Mouse (Mus musculus) lung, postnatal 0 days (tissue): ENCODE results near the gene Ceacam1. TPM values are rescaled to one million over a fixed set of nuclear protein-coding genes. Genes with fewer than 3 reads are reported as not detected.
"Not testable (repeated sequence)": the region's sequence is repeated elsewhere in the genome, so short reads cannot be mapped to it uniquely, and the experiment has no call there.

Source experiments
- ATAC-seq: fragments of 200-750 bp; cut with Nextera tagmentation; 2 replicates; pipeline ENCODE4 v1.8.0; 2017; ENCODE audit warnings: moderate library complexity
- DNase-seq: peaks from one replicate; pipeline ENCODE4 v3.0.0-alpha.2; 2016; ENCODE audit warnings: low spot score
- H3K27ac ChIP-seq: fragments of 300-500 bp; sonication (generic); 2 replicates; pipeline ENCODE4 v1.5.1; 2014; ENCODE audit warnings: antibody characterized with exemption, mild to moderate bottlenecking, low read length, mixed read lengths
- H3K27me3 ChIP-seq: fragments of 300-500 bp; sonication (generic); replicated peaks from 2 replicates; pipeline ENCODE4 v1.6.1; 2014; ENCODE audit warnings: low read length, mixed read lengths; ENCODE audit not compliant: insufficient read depth
- H3K36me3 ChIP-seq: fragments of 300-500 bp; sonication (generic); 2 replicates; pipeline ENCODE4 v1.6.1; 2014; ENCODE audit warnings: low read length, mixed read lengths; ENCODE audit not compliant: insufficient read depth
- H3K4me1 ChIP-seq: fragments of 300-500 bp; sonication (generic); 2 replicates; pipeline ENCODE4 v1.6.1; 2014; ENCODE audit warnings: antibody characterized with exemption, low read depth, low read length, mixed read lengths; ENCODE audit not compliant: insufficient read depth
- H3K4me2 ChIP-seq: fragments of 300-500 bp; sonication (generic); replicated peaks from 2 replicates; pipeline ENCODE4 v1.6.1; 2014; ENCODE audit warnings: low read depth, mild to moderate bottlenecking, low read length, moderate library complexity, mixed read lengths
- H3K4me3 ChIP-seq: fragments of 300-500 bp; sonication (generic); 2 replicates; pipeline ENCODE4 v1.5.1; 2014; ENCODE audit warnings: low read depth, low read length
- H3K9ac ChIP-seq: fragments of 300-500 bp; sonication (generic); replicated peaks from 2 replicates; pipeline ENCODE4 v1.6.1; 2014; ENCODE audit warnings: low read depth, mild to moderate bottlenecking
- H3K9me3 ChIP-seq: fragments of 300-500 bp; sonication (generic); 2 replicates; pipeline ENCODE4 v1.6.1; 2016; ENCODE audit warnings: low read length, mixed read lengths
- CTCF ChIP-seq: IDR thresholded peaks from 2 replicates; pipeline ENCODE4 v1.5.1; 2016; ENCODE audit warnings: antibody characterized with exemption, mild to moderate bottlenecking
- EP300 ChIP-seq: IDR thresholded peaks from 2 replicates; pipeline ENCODE4 v1.6.1; 2016; ENCODE audit warnings: antibody characterized with exemption, mild to moderate bottlenecking, control low read depth
- WGBS: fragments of 180-500 bp; shearing (Covaris S2); extraction: QIAGEN DNeasy Blood & Tissue Kit; methylation state at CpG from one replicate; pipeline ENCODE4 v1.1.7; 2014; 5-methylcytosine and 5-hydroxymethylcytosine counted together
- polyA plus RNA-seq: library from polyadenylated mRNA; unstranded; fragments of >200 nt; fragmentation: Nextera tagmentation; extraction: Ambion mirVana; gene quantifications from 2 replicates; pipeline ENCODE4 v1.2.1, GENCODE M21; 2015

Ceacam1 gene
- polyA plus RNA-seq, 1 experiment from 2014 or later: 23.5 TPM

DNA sequence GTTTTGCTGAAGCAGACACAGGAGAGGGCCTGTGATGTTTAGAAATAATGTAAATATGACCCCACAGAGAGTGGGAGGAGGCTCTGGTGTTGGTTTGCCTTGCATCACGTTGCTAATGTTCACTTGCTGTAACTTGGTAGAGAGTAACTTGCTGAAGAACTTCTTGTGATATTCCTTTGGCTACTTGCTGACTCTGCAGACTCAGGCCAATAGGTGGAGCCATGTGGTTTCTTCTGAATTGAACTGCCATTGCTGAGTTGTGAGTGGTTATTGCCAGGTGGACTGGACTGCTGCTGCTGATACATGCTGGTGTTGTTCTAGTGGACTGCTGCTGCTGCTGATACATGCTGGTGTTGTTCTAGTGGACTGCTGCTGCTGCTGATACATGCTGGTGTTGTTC lies 8.8 kb upstream of the Ceacam1 start:
- H3K4me3 ChIP-seq: no peak overlapping the region
- H3K27me3 ChIP-seq: no peaks in the 10 kb centered on the region
- H3K27ac ChIP-seq: no peak overlapping the region
- no peak overlapping the region for H3K9ac ChIP-seq
- TF ChIP-seq EP300 (no peak), CTCF (peak; percentile 44)
- H3K36me3 ChIP-seq: no peaks in the 10 kb centered on the region
- no peak overlapping the region for H3K4me2 ChIP-seq
- H3K9me3 ChIP-seq: no peaks in the 10 kb centered on the region
- H3K4me1 ChIP-seq: no peaks in the 10 kb centered on the region
- DNase-seq: peak; percentile 29
- WGBS: 17% methylated on average over 1 of the region's 1 CpGs
- no peak for ATAC-seq

- Histone ChIP-seq H3K4me3 (no peak overlapping the region), H3K4me1 (no peaks in the 10 kb centered on the region), H3K9ac (no peak overlapping the region), H3K27me3 (no peaks in the 10 kb centered on the region), H3K9me3 (no peaks in the 10 kb centered on the region), H3K36me3 (no peaks in the 10 kb centered on the region), H3K27ac (no peak overlapping the region), H3K4me2 (no peak overlapping the region)
- TF ChIP-seq CTCF (no peak), EP300 (no peak)
- WGBS: 62% methylated on average over 5 of the region's 5 CpGs
- DNase-seq (no peak), ATAC-seq (no peak)
These were observed 7.7 kb upstream of the Ceacam1 start for GRCm38 (mm10) chr7:25485061-25485460.

- Histone ChIP-seq H3K4me1 (no peaks in the 10 kb centered on the region), H3K27me3 (no peaks in the 10 kb centered on the region), H3K27ac (no peak overlapping the region), H3K9ac (no peak overlapping the region), H3K36me3 (no peaks in the 10 kb centered on the region), H3K4me2 (no peak overlapping the region), H3K9me3 (no peaks in the 10 kb centered on the region), H3K4me3 (no peak overlapping the region)
- DNase-seq (peak; percentile 70), ATAC-seq (peak; percentile 93)
- TF ChIP-seq CTCF (no peak), EP300 (no peak)
- 54% methylated on average over 8 of the region's 8 CpGs for WGBS
These were observed 5.8 kb upstream of the Ceacam1 start for GRCm38 (mm10) chr7:25483133-25483735.

DNA sequence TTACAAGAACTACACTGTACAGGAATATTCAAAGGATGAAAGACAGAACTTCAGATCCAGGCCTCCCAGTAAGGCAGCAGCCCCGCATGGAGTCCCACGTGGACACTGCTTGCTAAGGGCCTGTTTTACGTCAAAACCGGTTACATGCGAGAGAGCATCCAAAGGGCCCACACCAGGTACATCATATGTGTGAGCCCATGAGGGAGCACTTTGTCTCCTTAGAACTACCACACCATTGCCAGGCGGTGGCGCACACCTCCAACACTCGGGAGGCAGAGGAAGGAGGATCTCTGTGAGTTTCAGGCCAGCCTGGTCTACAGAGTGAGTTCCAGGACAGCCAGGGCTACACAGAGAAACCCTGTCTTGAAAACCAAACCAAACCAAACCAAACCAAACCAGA lies 3.4 kb upstream of the Ceacam1 start:
- not testable (repeated sequence) for H3K9ac ChIP-seq, H3K4me3 ChIP-seq, ATAC-seq, H3K4me2 ChIP-seq, H3K27ac ChIP-seq, H3K27me3 ChIP-seq, H3K9me3 ChIP-seq, DNase-seq, H3K36me3 ChIP-seq, H3K4me1 ChIP-seq
- 74% methylated on average over 8 of the region's 8 CpGs for WGBS
- peak; percentile 37; the same call in 1 of the 2 replicates for TF ChIP-seq CTCF

DNA sequence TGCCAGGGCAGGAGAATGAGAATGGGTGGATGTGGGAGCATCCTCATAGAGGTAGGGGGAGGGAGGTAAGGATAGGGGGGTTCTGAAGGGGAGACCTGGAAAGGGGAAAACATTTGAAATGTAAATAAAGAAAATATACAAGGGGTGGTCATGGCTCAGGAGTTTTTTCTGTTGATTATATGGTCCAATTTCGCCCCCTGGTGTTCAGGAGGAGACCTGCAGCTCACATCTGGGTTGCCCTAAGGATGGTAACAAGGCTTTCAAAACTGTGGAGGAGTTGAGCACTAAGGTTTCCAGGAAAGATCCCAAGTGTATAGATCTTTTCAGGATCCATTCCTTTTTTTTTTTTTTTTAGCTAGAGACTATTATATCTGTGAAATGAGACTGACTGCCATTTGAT lies 2.0 kb upstream of the Ceacam1 start:
- ATAC-seq (no peak), DNase-seq (peak; percentile 63)
- Histone ChIP-seq H3K4me1 (no peaks in the 10 kb centered on the region), H3K9ac (no peak overlapping the region), H3K27ac (no peak overlapping the region), H3K36me3 (no peaks in the 10 kb centered on the region), H3K4me3 (no peak overlapping the region), H3K4me2 (no peak overlapping the region), H3K27me3 (no peaks in the 10 kb centered on the region), H3K9me3 (no peaks in the 10 kb centered on the region)
- 0% methylated on average over 1 of the region's 1 CpGs for WGBS
- TF ChIP-seq EP300 (no peak), CTCF (peak; percentile 72)

GRCm38 (mm10) chr7:25477752-25478093 lies 320 bp upstream of the Ceacam1 start:
- H3K36me3 ChIP-seq, DNase-seq, H3K9me3 ChIP-seq, H3K9ac ChIP-seq, H3K4me2 ChIP-seq, H3K4me1 ChIP-seq, H3K4me3 ChIP-seq, H3K27me3 ChIP-seq: not testable (repeated sequence)
- ATAC-seq: peak; percentile 67
- WGBS: 0% methylated on average over 1 of the region's 2 CpGs
- peak overlapping the region; percentile 43; the same call in 1 of the 2 replicates for H3K27ac ChIP-seq

DNA sequence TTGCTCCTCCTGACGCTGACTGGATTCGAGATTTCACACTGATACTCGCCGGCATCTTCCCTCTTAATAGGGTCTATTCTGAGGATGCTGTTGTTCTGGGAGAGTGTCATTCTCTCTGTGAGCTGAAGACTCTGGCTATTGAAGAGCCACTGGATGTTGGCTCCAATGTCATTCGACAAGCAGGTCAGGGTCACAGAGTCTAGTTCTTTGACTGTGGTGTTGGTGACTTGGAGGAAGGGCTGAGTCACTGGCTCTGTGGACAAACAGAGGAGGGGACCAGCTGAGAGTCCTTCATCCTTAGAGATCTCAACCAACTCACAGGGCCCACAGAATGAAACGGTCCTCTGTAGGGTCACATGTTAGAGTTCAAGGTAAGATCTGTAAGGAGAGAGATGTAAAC lies 5.6 kb downstream of the Ceacam1 start:
- 71% methylated on average over 6 of the region's 6 CpGs for WGBS
- not testable (repeated sequence) for H3K4me2 ChIP-seq, ATAC-seq, H3K27ac ChIP-seq, H3K4me3 ChIP-seq, H3K27me3 ChIP-seq, DNase-seq, H3K36me3 ChIP-seq, H3K9me3 ChIP-seq, H3K4me1 ChIP-seq, H3K9ac ChIP-seq

DNA sequence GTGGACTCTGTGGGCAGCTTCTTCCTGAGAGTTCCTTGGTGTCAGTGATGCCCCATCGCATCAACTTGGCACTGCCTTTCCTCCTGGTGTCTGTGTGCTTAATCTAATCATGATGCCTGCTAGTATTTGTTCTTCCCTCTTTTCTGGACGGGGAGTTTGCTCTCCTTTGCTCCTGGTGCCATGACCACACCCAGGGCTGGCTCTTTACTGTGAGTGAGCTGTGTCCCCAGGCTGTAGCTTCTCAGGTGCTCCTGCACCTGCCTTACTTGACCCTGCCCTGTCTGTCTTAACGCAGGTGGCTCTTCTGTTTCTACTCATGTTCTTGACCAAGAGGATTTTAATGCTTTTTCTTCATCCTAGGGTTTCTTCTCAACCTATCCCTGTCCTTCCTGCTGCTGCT lies 11.8 kb downstream of the Ceacam1 start:
- WGBS: 52% methylated on average over 3 of the region's 3 CpGs

More for the DNA sequence above, 11.8 kb downstream of the Ceacam1 start:
- not testable (repeated sequence) for H3K27ac ChIP-seq, H3K4me2 ChIP-seq, H3K4me1 ChIP-seq, ATAC-seq, H3K36me3 ChIP-seq, H3K4me3 ChIP-seq, H3K9ac ChIP-seq, H3K27me3 ChIP-seq, H3K9me3 ChIP-seq, DNase-seq
